Mouse (Mus musculus) layer of hippocampus, adult 6 months (tissue): ENCODE measurements around the gene Nkain2. TPM values are rescaled to one million over a fixed set of nuclear protein-coding genes. Genes with fewer than 3 reads are reported as not detected.

Experiments
- long read RNA-seq, 2 experiments: library from polyadenylated mRNA; unstranded; transcript quantifications; one replicate each; pipeline ENCODE4 v2.0.0; 2019 to 2020
- polyA plus RNA-seq: library from polyadenylated mRNA; unstranded; fragments of <200 nt; fragmentation: Nextera tagmentation; gene quantifications from 2 replicates; pipeline ENCODE4 v1.2.3, GENCODE M21; 2021

The Nkain2 gene
- 42.8 and 54.8 TPM in 2 replicates for polyA plus RNA-seq
- long read RNA-seq, experiment 1, partial matches to known transcripts = 0 of 14 reads
- long read RNA-seq, experiment 1, other reads (novel, unspliced or antisense) = 14 of 14 reads
- long read RNA-seq, experiment 2, partial matches to known transcripts = 0 of 22 reads
- long read RNA-seq, experiment 2, other reads (novel, unspliced or antisense) = 20 of 22 reads

GRCm38 (mm10) chr10:32889652-32890506, at the start of gene Nkain2:
Gene Nkain2, minus strand, starts transcription at chr10:32890462.

Other genes starting within 250 kb of the Nkain2 start
- gene Trdn, start 190.1 kb upstream of the Nkain2 start, polyA plus RNA-seq = 0.41 and 0.43 TPM in 2 replicates